Mouse (Mus musculus): Measurements from ENCODE around the gene Atg7.

DNA sequence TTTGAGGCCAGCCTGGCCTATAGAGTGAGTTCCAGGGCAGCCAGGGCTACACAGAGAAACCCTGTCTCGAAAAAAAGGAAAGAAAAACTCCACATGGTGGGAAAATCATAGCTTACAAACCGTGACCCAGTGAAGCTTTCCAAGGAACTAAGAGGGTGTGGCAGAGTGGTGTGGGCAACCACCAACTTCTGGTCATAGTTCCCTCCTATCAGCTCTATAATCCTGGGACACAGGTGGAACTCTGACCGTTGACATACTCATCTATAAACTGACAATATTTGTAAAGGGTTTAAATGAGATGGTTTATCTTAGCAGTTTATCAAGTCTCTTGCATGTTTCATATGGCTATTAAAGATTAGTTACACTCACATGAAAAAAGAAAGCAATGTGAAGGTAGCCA lies 64.1 kb downstream of the Atg7 start:
- no peak for TF ChIP-seq HCFC1 (IDR thresholded peaks at IDR 0.05; ENCODE audit: borderline replicate concordance, insufficient read depth, low read length)
- no peak for TF ChIP-seq ZC3H11A (IDR thresholded peaks at IDR 0.05; ENCODE audit: borderline replicate concordance, low read depth, low read length)
- TF ChIP-seq ZNF384 (IDR thresholded peaks at IDR 0.05; ENCODE audit: low read depth, low read length), result no peak
